Mouse (Mus musculus): ENCODE results near the gene Med24. TPM values are rescaled to one million over a fixed set of nuclear protein-coding genes. Genes with fewer than 3 reads are reported as not detected.

The Med24 gene
- total and polyA plus RNA-seq, 3 experiments = 41.6 to 54.5 (median 48.1) TPM

DNA sequence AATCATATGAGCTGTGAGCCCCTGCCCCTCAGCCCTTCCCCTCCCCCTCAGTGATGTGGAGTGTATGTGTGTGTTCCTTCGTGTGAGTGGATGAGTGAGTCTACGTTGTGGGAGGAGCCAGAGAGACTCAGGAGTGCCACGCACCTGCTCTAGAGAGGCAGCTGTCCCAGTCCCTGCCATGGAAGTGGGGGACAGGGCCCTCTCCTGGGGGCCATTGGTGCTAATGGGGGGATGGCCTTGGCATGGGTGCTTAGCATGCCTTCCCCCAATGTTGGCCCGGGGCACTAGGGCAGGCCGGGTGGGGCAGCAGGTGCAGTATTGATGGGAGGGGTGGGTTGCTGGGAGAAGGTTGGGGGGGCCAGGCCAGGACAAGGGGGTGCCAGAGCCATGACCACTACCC, 37.6 kb upstream of the Med24 start:
- intact Hi-C loops (cut with DNase I) = no loop called here
- DNase-seq = peak; percentile 20 to 47
- Histone ChIP-seq H3K9ac (ENCODE audit: low read depth, low read length) (no peak overlapping the region), H3K4me3 (no peak overlapping the region), H3K27ac (peak overlapping the region; percentile 54), H3K36me3 (ENCODE audit: control insufficient read depth, insufficient read depth, low read length) (peaks cover 39% of the 10 kb centered on the region), H3K27me3 (ENCODE audit: control insufficient read depth, insufficient read depth, low read length) (no peaks in the 10 kb centered on the region), H3K4me1 (ENCODE audit: control insufficient read depth, insufficient read depth, low read length) (peaks cover 26% of the 10 kb centered on the region), H3K79me2 (replicated peaks; ENCODE audit: control insufficient read depth, insufficient read depth, low read length) (no peaks in the 10 kb centered on the region)
- 47% methylated on average over 5 of the region's 5 CpGs for WGBS
- TF ChIP-seq EP300 (IDR thresholded peaks at IDR 0.05; ENCODE audit: insufficient read depth, low read depth, low read length) (no peak), CTCF (IDR thresholded peaks at IDR 0.05) (no peak), POLR2A (IDR thresholded peaks at IDR 0.05; ENCODE audit: insufficient read depth, low read depth, low read length) (no peak)

- peaks cover 35% of the 10 kb centered on the region for H3K36me3 ChIP-seq (ENCODE audit: control insufficient read depth, insufficient read depth, low read length)
- intact Hi-C loops (cut with DNase I) = no loop called here
- WGBS = 24% methylated on average over 2 of the region's 2 CpGs
- H3K9ac ChIP-seq (ENCODE audit: low read depth, low read length) = no peak overlapping the region
- DNase-seq = peak; percentile 27 to 47
- no peak for TF ChIP-seq POLR2A (IDR thresholded peaks at IDR 0.05; ENCODE audit: insufficient read depth, low read depth, low read length)
- TF ChIP-seq EP300 (IDR thresholded peaks at IDR 0.05; ENCODE audit: insufficient read depth, low read depth, low read length) = no peak
- no peak for TF ChIP-seq CTCF (IDR thresholded peaks at IDR 0.05)
- H3K27me3 ChIP-seq (ENCODE audit: control insufficient read depth, insufficient read depth, low read length) = no peaks in the 10 kb centered on the region
- peaks cover 25% of the 10 kb centered on the region for H3K4me1 ChIP-seq (ENCODE audit: control insufficient read depth, insufficient read depth, low read length)
- no peaks in the 10 kb centered on the region for H3K79me2 ChIP-seq (replicated peaks; ENCODE audit: control insufficient read depth, insufficient read depth, low read length)
- no peak overlapping the region for H3K4me3 ChIP-seq
- peak overlapping the region; percentile 54 for H3K27ac ChIP-seq
These were observed 37.1 kb upstream of the Med24 start for GRCm38 (mm10) chr11:98766346-98766745.

- intact Hi-C loops (cut with DNase I) = no loop called here
- H3K4me3 ChIP-seq = no peak overlapping the region
- H3K36me3 ChIP-seq (ENCODE audit: control insufficient read depth, insufficient read depth, low read length) = peaks cover 29% of the 10 kb centered on the region
- TF ChIP-seq EP300 (IDR thresholded peaks at IDR 0.05; ENCODE audit: insufficient read depth, low read depth, low read length) = peak; percentile 42; the same call in 1 of the 2 replicates
- TF ChIP-seq CTCF (IDR thresholded peaks at IDR 0.05) = no peak
- WGBS = 15% methylated on average over 6 of the region's 9 CpGs
- H3K27me3 ChIP-seq (ENCODE audit: control insufficient read depth, insufficient read depth, low read length) = no peaks in the 10 kb centered on the region
- DNase-seq = peak; percentile 72 to 75
- H3K27ac ChIP-seq = peak overlapping the region; percentile 81
- peaks cover 20% of the 10 kb centered on the region for H3K4me1 ChIP-seq (ENCODE audit: control insufficient read depth, insufficient read depth, low read length)
- peak overlapping the region; percentile 17 for H3K9ac ChIP-seq (ENCODE audit: low read depth, low read length)
- H3K79me2 ChIP-seq (replicated peaks; ENCODE audit: control insufficient read depth, insufficient read depth, low read length) = no peaks in the 10 kb centered on the region
These were observed 36.4 kb upstream of the Med24 start for GRCm38 (mm10) chr11:98765421-98766309.

GRCm38 (mm10) chr11:98764746-98765145, 35.5 kb upstream of the Med24 start:
- Histone ChIP-seq H3K79me2 (replicated peaks; ENCODE audit: control insufficient read depth, insufficient read depth, low read length) (no peaks in the 10 kb centered on the region), H3K9ac (ENCODE audit: low read depth, low read length) (no peak overlapping the region), H3K4me3 (no peak overlapping the region), H3K27ac (peak overlapping the region; percentile 81), H3K27me3 (ENCODE audit: control insufficient read depth, insufficient read depth, low read length) (no peaks in the 10 kb centered on the region), H3K4me1 (ENCODE audit: control insufficient read depth, insufficient read depth, low read length) (peaks cover 13% of the 10 kb centered on the region), H3K36me3 (ENCODE audit: control insufficient read depth, insufficient read depth, low read length) (peaks cover 21% of the 10 kb centered on the region)
- DNase-seq = no peak
- intact Hi-C loops (cut with DNase I) = no loop called here
- no peak for TF ChIP-seq CTCF (IDR thresholded peaks at IDR 0.05)
- no peak for TF ChIP-seq EP300 (IDR thresholded peaks at IDR 0.05; ENCODE audit: insufficient read depth, low read depth, low read length)
- TF ChIP-seq POLR2A (IDR thresholded peaks at IDR 0.05; ENCODE audit: insufficient read depth, low read depth, low read length) = no peak

DNA sequence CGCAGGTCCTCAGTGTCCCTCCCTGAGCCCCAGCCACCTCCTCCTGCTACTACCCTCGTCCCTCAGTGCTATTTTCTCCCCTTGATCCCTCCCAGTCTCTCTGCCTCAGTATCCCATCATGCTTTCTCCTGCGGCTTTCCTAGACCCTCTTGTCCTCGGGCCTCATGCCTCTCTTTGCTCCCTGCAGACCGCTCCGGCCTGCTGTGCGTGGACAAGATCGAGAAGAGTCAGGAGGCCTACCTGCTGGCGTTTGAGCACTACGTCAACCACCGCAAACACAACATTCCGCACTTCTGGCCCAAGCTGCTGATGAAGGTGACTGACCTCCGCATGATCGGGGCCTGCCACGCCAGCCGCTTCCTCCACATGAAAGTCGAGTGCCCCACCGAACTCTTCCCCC, 34.9 kb upstream of the Med24 start:
- peak; percentile 13 to 22 for DNase-seq
- intact Hi-C loops (cut with DNase I) = no loop called here
- Histone ChIP-seq H3K79me2 (replicated peaks; ENCODE audit: control insufficient read depth, insufficient read depth, low read length) (no peaks in the 10 kb centered on the region), H3K27me3 (ENCODE audit: control insufficient read depth, insufficient read depth, low read length) (no peaks in the 10 kb centered on the region), H3K27ac (no peak overlapping the region; the same call in 1 of the 2 replicates), H3K9ac (ENCODE audit: low read depth, low read length) (no peak overlapping the region), H3K36me3 (ENCODE audit: control insufficient read depth, insufficient read depth, low read length) (peaks cover 14% of the 10 kb centered on the region), H3K4me1 (ENCODE audit: control insufficient read depth, insufficient read depth, low read length) (peaks cover 8% of the 10 kb centered on the region), H3K4me3 (no peak overlapping the region)
- no peak for TF ChIP-seq CTCF (IDR thresholded peaks at IDR 0.05)
- no peak for TF ChIP-seq POLR2A (IDR thresholded peaks at IDR 0.05; ENCODE audit: insufficient read depth, low read depth, low read length)
- TF ChIP-seq EP300 (IDR thresholded peaks at IDR 0.05; ENCODE audit: insufficient read depth, low read depth, low read length) = no peak
- WGBS = 80% methylated on average over 18 of the region's 18 CpGs

- Histone ChIP-seq H3K9ac (ENCODE audit: low read depth, low read length) (no peak overlapping the region), H3K4me3 (no peak overlapping the region), H3K27ac (peak overlapping the region; percentile 38), H3K4me1 (ENCODE audit: control insufficient read depth, insufficient read depth, low read length) (peaks cover 6% of the 10 kb centered on the region), H3K36me3 (ENCODE audit: control insufficient read depth, insufficient read depth, low read length) (peaks cover 10% of the 10 kb centered on the region), H3K27me3 (ENCODE audit: control insufficient read depth, insufficient read depth, low read length) (no peaks in the 10 kb centered on the region), H3K79me2 (replicated peaks; ENCODE audit: control insufficient read depth, insufficient read depth, low read length) (no peaks in the 10 kb centered on the region)
- WGBS = 84% methylated on average over 8 of the region's 8 CpGs
- intact Hi-C loops (cut with DNase I) = no loop called here
- DNase-seq = peak in 1 of 2 experiments; percentile 33
- TF ChIP-seq POLR2A (IDR thresholded peaks at IDR 0.05; ENCODE audit: insufficient read depth, low read depth, low read length) (no peak), EP300 (IDR thresholded peaks at IDR 0.05; ENCODE audit: insufficient read depth, low read depth, low read length) (no peak), CTCF (IDR thresholded peaks at IDR 0.05) (no peak)
These were observed 34.2 kb upstream of the Med24 start for GRCm38 (mm10) chr11:98763502-98763861.
